Mouse (Mus musculus): ENCODE data around the gene Rnps1. TPM values are rescaled to one million over a fixed set of nuclear protein-coding genes. Genes with fewer than 3 reads are reported as not detected.
"Not testable (repeated sequence)": the region's sequence is repeated elsewhere in the genome, so short reads cannot be mapped to it uniquely, and the experiment has no call there.

The Rnps1 gene
- polyA plus RNA-seq, 1 experiment, result 134 TPM

DNA sequence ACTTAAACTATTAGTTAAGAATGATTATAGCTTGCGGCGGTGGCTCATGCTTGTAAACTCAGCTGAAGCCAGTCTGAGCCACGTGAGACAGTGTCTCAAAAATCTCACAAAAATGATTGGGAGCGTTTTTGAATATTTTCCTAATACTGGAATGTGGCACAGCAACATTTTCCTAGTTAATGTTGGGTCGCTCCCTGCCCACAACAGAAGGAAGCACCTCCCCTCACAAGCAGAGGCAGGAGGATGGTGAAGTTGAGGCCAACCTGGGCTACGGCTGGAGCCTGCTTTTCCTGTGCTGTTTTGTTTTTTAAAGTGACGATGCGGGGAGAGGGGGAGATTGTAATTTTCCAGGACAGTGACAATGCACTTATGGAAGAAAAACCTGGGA lies 12.8 kb downstream of the Rnps1 start:
- no peak for DNase-seq (ENCODE audit: low spot score)

DNA sequence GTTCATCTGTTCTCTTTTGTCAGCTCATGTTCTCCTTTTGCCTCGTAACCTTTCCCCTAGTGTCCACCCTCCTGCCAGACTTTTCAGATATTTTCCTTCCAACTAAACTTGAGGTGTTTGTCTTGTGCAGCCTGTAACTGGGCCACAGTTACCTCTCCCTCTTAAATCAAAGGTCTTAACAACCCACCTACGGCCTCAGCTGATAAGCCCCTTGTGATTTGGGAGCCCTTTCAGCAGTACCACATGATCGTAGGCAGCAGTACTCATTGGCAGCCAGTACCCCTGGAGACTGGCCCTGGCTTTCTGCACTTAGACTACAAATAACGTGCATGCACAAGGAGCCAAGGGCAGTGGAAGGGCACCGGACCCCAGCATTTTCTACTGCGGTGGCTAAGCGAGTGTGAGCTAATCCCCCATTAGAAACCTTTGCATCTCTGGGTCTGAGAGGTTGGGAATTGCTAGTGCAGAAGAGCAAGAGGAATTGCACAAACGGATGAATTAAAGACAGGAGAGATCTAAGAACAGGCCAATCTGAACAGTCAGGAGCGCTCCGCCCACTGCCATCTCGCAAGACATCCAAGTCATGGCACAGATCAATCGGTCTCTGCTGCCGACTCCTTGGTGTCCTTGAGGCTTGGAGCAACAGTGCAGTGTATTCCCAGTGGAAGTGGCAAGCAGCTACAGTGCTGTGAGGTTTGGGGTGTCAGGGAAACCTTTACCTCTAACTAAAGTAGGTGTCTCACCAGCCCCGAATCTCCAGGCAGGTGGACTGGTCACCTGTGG lies 15.0 kb downstream of the Rnps1 start:
- no peak for DNase-seq (ENCODE audit: low spot score)

DNA sequence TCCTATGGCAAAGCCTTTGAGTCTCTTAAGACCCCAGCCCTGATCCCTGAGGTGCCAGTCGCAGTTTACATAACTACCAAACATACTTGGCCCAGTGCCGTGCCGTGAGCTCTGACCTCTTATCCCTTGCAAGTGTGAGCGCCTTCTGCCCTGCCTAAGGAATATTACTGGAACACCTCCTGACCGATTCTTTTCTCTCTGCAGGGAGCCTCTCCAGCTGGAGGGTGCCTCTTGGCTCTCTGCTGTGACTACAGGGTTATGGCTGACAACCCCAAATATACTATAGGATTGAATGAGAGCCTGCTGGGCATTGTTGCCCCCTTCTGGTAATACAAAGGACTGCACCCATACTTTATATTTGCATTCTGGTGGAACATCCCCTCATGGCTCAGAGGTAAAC lies 22.7 kb downstream of the Rnps1 start:
- no peak for DNase-seq (ENCODE audit: low spot score)

DNA sequence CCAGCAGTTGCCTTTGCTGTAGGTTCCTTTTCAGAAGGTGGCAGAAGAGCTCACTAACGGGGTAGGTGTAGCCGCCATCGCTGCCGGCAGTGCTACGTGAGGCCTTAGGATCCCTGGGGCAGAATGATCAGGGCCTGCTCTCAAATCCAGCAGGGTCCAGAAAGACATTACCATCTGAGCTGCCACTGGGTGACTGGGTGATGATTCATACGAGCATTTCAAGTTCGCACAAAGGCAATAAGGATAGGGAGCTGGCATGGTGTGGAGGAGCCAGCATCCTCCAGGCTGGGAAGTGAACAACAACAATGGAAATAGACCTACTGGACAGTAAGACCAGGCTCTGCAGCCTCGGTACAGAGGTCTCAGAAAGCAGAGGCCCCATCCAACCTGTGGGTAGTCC lies 26.0 kb downstream of the Rnps1 start:
- DNase-seq (ENCODE audit: low spot score), result peak; percentile 29

DNA sequence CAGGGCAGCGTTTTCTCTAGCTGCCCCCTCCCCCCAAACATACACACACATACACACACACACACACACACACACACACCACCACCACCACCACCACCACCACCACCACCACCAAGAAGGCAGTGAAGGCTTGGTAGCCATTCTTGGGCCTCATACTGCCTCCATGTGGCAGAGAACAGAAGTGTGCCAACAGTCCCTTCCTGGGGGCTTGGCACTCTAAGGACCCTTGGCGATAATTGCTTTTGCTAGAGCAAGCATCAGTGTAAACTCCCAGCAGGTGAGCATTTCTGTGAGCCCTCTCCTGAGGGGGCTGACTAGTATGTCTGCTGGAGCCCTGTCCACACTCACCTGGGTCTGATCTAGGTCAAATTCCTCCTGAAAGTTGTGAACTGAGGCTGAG lies 26.8 kb downstream of the Rnps1 start:
- DNase-seq (ENCODE audit: low spot score), result no peak

DNA sequence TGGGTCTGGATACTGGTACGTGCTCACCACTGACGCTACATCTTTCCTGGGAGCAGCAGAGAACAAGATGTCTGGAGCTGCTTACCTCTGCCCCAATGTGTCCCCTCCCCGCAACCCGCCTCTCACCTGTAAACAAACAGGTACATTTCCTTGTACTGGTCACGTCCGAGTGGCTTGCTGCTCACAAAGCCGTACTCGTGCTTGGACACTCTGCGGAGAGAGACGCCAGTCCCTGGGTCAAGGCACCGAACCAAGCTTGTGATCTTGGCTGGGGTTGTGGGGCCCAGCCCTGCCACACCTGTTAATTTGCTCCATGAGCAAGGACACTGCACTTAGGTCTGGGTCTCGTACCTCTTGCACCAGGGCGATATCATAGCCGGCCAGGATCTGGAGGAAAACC lies 27.7 kb downstream of the Rnps1 start:
- DNase-seq (ENCODE audit: low spot score), result peak; percentile 49

DNA sequence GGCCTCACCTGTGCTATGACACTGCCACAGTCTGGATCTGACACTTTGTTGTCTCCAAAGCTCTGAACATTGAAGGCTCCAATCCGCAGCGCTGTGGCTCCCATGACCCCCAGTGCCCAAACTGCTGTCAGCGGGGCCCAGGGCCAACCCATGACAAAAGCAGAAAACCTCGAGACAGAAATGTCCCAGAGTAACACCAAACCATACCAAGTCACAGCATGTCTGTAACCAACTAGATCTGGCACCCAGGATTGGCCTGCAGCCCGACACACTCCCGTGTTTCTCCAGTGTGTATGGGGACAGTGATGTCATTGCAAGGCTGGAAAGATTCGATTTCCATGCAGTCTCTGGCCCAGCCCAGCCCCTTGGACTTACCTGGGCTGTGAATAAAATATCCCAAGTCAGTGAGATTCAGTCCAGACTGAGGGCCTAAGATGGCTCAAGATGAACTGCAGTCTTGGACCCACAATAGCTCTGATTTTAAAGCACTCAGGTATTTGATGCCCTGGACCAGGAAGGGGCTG lies 28.3 kb downstream of the Rnps1 start, which contains the start of gene Dnase1l2:
Gene Dnase1l2 (minus strand): TSS at position 474 of the 524 bp plus-strand sequence.
- DNase-seq (ENCODE audit: low spot score), result peak; percentile 44

DNA sequence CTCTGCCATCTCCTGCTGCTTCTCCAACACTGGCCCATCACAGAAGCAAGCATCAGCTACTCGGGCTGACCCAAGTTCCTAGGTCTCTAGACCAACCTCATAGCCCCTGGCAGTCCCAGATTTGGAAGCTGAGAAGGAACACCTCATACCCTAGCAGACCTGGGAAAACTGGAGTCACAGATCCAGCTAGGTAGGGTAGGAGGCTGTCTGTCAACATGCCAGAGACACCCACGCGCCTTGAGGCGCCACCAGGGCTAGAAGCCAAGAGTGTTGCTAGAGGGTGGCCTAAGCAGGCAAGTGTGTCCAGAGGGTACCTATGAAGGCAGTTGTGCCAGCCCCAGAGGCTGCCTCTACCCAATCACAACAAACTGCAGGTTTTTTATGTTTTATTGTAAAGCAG lies 29.0 kb downstream of the Rnps1 start:
- DNase-seq (ENCODE audit: low spot score), result peak; percentile 44

DNA sequence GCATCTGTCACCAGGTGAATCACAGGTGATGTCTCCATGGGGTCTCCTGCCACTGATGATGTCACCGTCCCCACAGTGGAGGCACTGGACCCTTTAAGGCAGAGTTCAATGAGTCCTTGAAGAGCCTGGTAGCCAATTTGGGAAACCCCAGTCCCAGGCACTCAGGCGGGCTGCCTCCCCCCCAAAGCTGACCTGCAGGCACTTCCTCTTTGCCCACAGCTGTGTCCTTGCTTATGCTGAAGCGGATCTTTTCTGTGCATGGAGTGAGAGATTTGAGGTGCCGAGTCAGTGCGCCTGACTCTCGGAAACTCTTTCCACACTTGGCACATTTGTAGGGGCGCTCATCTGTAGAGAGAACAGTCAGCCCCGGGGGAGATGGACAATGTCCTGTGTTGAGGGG lies 32.2 kb downstream of the Rnps1 start:
- DNase-seq (ENCODE audit: low spot score), result no peak

DNA sequence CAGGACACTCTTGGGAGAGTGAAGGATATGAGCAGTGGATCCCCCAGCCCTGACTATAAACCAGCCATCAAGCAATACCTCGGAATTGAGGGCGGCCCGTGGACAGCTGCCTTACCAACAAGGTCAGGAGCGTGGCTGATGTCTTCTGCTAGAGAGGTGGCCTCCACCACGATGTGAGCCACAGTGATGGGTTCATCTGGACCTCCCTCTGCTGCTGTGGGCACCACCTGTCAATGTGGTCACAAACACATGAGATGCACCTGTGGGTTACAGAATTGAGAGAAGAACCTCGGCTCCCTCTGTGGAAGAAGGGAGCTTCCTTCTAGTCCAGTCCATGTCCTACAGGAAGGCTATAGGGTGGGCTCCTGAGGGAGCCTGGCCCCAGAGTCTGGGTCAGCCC lies 35.1 kb downstream of the Rnps1 start:
- no peak for DNase-seq (ENCODE audit: low spot score)

DNA sequence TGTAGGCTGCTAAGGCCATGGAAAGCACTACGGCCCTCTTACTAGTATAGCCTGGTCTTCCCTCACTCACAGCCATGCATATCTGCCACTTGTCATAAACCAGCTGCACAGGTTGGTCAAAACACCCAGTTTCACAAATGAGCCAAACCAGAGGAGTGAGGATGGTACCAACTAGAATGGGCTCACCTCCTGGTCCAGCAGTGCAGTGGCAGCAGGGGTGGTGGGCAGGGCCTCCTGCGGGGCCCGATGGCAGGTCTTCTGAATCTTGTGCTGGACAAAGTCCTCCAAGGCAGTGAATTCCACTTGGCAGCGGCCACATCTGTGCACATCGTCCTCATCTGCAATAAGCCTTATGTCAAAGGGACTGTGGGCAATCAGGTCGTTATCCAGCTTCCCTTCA lies 36.9 kb downstream of the Rnps1 start:
- no peak for DNase-seq (ENCODE audit: low spot score)

DNA sequence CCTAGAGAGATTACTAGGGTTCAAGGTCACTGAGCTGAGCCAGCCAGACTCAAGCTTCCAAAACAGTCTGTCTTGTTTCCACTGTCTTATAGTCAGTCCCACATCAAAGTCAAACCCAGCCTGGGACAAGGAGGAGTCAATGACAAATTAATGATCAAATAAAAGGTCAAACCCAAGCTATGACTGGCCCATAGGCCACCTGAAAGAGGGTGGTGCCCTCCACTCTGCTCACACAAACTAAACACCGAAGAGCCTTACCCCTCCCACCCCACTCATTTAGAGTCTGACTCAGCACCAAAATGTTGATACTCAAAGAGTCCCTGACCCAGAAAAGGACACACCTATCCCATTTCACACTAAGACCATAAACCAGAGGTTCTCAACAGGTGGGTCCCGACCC lies 39.0 kb downstream of the Rnps1 start:
- no peak for DNase-seq (ENCODE audit: low spot score)

DNA sequence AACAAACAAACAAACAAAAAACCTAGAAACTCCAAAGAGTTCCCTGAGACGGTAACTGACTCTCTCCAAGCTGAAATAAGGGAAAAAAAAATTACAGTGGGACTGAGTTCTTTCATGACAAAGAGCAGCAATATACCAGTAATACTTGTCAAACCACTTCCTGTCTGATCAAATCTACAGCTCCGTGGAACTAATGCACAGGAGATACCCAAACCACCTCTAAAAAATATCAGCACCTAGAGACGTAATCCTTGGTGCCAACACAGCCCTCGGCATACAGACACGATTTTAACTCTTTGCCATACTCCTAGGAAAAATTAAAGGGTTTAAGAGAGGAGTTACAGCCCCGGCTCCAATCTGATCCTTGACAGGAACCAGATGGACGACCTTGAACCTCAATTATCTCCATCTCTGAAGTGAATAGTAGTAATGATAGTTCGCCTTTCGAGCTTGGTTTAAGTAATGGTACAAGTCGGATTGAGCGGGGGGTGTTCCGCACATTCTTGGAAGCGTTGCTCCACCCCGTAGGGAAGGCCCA lies 39.9 kb downstream of the Rnps1 start:
- no peak for DNase-seq (ENCODE audit: low spot score)

DNA sequence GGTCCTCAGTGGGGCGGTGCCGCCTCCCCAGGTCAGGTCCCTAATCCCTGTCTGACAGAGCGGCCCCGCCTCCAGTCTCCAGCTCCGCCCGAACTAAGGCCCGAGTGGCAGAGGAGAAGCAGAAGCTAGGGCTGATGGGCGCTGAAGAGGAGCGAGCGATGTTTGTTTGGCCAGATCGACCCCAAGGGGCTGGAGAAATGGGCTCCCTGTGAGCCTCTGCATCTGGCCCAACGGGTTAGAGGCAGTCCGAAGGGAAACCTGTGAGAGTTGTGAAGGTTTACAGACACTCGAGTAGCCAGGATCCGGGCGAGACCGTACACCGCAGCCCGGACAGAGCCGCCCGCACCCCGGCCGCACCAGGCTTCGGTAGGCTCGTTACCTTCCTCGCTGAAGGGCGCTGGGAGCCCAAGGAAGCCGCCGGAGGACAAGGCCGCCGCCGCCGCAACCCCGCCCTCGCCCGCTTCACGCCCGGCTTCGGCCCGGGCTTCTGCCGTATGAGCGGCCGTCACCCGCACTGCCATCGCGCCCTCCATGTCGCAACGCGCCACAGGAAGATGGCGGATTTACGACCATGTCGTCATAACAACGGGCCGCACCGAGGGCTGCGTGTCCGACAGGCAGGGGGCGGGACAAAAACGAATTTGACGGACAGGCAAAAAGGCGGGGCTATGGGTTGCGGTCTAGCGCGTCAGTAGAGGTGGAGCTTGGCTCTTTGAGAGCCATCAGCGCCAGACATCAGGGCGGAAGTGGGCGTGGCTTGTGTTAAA lies 40.6 kb downstream of the Rnps1 start:
- DNase-seq (ENCODE audit: low spot score), result peak; percentile 92

DNA sequence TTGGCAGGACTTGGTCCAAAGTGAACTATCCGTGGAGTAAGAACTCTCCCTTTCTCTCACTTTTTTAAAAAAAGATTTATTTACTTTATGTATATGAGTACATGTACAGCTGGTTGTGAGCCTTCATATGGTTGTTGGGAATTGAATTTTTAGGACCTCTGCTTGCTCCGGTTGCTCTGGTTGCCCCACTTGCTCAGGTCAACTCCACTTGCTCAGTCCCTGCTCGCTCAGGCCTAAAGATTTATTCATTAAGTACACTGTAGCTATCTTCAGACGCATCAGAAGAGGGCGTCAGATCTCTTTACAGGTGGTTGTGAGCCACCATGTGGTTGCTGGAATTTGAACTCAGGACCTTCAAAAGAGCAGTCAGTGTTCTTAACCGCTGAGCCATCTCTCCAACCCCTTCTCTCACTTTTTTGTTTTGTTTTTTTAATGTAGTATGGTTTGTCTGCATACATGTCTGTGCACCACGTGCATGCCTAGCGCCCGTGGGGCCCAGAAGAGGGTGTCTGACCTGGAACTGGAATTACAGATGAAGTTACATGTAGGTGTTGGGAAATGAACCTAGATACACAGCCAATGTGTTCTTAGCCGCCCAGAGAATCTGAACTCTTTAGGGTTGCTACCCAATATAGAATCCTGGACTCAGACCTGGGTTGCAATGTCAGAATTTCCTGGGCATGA lies 41.3 kb downstream of the Rnps1 start:
- DNase-seq (ENCODE audit: low spot score), result not testable (repeated sequence)

DNA sequence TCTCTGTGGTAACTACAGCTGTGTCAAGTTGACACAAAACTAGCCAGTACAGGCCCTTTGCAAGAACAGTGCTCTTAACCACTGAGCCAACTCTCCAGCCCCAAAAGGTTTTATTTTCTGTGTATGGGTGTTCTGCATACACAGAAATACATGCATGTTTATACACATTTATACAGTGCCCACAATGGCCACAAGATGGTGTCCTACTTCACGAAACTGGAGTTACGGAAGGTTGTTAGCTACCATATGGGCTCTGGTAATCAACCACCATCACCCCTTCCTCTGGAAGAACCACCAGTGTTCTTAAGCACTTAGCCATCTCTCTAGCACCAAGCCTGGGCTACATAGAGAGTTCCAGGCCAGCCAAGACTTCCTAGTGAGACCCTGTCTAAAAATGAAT lies 47.2 kb downstream of the Rnps1 start:
- no peak for DNase-seq (ENCODE audit: low spot score)

DNA sequence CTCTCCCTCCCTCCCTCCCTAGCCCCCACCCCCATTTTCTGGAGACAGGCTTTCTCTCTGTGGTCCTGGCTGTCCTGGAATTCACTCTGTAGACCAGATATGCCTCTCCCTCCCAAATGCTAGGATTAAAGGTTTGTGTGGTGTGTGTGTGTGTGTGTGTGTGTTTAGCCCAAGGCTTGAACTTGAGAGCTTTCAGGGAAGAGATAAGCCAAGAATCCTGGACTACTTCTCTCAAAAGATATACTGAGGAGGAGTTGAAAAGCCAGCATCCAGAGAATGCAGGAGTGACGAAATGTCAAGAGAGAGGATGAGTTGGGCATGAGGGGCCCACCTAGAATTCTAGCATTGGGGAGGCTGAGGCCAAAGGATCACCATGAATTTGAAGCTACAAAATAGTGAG lies 48.6 kb downstream of the Rnps1 start:
- no peak for DNase-seq (ENCODE audit: low spot score)

DNA sequence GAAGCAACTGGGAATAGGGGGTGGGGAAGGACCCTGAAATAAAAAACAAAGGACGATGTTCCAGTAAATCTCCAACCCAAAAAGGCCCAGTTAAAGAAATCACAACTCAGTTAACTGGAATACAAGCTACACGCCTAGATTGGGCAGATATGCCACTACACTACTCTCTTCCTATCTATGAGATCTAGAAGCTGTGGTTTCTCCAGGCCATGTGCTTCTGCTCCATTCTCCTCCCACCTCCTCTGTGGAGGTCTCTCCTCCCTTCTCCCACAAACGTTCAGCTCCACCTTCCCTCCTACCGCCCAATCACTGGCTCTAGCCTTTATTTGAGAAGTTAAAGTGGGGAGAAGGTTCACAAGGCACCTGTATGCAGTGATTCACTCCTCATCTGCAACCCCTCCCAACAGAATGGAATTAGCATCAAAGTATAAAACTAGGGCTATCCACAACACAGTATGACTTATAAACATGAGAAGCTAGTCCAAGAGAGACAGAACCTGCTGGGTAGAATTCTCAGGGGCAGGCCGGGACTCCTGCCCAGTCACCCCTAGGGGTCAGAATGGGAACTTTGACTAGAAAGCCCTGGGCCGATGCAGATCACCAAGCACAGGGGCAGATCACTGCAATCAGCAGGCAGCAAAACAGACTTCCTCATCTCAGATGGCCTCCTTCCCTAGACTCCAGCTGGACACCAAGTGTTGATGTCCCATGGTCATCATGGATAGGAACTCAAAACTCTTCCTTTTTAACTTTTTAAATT lies 49.2 kb downstream of the Rnps1 start:
- no peak for DNase-seq (ENCODE audit: low spot score)

DNA sequence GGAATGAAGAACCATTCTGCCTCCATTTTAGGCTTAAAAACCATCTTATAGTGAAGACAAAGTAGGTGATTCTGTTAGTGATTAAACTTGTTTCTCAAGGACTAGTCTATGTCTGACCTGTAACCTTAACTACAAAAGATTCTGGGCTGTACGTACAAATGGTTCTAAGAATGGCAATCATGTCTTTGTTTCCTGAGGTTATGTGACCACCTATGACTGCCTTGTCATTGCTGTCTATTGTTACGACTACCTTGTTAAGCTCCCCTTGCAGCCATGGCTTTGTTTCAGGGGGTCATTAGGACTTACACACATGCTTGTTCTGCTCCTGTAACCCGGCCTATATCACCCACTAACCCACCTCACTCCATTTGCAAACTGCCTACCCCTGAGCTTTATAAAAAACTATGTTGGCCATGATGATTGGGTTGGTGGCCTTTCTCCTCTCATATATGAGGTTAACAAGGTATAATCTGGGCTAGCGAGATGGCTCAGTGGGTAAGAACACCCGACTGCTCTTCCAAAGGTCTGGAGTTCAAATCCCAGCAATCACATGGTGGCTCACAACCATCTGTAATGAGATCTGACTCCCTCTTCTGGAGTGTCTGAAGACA lies 54.4 kb downstream of the Rnps1 start:
- DNase-seq (ENCODE audit: low spot score), result no peak

DNA sequence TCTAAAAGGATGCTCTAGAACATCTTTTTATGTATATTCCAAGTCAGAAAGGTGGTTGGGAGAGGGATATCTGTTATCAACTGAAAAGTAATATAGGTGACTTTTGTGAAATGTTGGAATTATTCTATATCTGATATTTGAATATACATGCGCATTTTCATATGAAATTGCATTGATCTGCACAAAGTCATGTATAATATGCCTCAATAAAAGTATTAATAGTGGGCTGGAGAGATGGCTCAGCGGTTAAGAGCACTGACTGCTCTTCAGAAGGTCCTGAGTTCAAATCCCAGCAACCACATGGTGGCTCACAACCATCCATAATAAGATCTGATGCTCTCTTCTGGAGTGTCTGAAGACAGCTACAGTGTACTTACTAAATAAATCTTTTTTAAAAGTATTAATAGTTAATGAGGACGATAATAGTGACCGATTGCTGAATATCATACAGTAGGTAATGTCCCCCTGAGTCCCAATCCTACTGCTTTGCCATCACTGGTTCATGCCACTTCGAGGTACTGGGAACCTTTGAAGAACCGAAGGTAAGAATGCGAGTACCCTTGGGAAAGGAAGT lies 55.1 kb downstream of the Rnps1 start:
- DNase-seq (ENCODE audit: low spot score), result no peak
